Mouse (Mus musculus) kidney, postnatal 10 days (tissue): ENCODE data around the gene Rab23.

Experiments used
- DNase-seq: peaks from one replicate; pipeline ENCODE4 v3.0.0; 2021; ENCODE audit warnings: mixed read lengths

Rab23 gene

DNA sequence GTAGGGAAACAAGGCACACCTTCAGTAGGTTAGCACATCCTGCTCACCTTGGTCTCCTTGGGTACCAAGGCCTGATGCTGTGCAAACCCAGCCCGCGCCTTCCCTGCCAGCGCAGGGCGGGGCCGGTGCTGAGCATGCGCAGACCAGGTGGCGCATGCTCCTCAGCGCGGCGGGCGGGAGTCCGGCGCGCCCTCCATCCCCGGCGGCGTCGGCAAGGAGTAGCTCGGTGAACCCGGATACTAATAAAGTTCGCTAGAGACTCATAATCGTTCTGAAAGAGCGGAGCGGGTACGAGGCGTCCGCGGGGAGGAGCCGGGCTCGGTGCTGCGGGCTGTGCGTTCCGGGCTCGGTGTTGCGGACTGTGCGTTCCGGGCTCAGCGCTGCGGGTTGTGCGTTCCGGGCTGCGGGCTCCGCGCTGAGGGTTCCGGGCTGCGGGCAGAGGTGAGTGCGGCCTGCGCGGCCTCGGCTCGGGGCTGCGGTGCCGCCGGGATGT is at the start of gene Rab23:
TSS of gene Rab23 (plus strand) at position 155 of the 493 bp plus-strand sequence.
- peak; percentile 89 for DNase-seq

DNA sequence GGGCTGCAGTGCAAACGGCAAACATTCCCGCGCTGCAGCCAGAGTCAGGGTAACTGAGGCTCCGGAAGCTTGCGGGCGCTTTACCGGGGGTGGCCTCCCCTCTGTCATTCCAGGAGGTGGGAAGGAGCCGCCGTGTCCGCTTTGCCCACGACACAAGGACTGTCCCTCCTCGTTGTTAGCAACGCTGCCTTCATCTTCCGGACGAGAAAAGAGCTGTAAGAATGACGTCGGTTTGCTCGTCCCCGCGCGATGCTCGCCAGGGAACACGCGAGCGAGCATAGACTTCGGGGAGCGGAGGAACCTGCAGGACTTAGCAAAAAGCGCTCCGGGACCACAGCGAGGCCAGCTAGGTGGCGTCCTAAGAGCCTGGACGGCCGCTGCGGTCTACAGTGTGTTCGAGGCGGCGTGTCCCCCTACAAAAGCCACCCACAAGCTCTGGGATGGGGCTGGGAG is 49.5 kb upstream of the Rab23 start:
- DNase-seq: peak; percentile 73

- no peak for DNase-seq
These were observed 48.2 kb upstream of the Rab23 start for GRCm38 (mm10) chr1:33671441-33671840.

GRCm38 (mm10) chr1:33672083-33672482 is 47.6 kb upstream of the Rab23 start:
- DNase-seq: no peak

GRCm38 (mm10) chr1:33672514-33672913 is 47.2 kb upstream of the Rab23 start:
- peak; percentile 54 for DNase-seq

GRCm38 (mm10) chr1:33673158-33673960 is 46.3 kb upstream of the Rab23 start:
- no peak for DNase-seq

DNA sequence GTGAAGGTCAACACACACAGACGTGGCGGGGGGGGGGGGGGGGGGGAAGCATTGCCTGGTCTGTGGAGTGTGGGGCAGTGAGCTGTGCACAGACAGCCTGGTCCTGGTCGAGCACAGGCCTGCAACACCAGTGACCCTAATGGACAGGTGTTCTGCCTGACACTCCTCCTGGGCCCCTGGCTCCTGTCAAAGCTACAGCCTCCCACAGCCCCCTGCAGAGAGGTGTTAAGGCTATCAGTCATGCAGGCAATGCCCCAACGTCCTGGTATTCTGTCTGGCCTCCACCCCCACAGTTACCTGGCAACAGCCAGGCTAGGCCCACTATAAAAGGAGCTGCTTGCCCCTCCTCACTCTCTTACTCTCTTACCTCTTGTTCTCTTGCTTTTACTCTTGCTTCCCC is 39.3 kb upstream of the Rab23 start:
- DNase-seq: no peak

DNA sequence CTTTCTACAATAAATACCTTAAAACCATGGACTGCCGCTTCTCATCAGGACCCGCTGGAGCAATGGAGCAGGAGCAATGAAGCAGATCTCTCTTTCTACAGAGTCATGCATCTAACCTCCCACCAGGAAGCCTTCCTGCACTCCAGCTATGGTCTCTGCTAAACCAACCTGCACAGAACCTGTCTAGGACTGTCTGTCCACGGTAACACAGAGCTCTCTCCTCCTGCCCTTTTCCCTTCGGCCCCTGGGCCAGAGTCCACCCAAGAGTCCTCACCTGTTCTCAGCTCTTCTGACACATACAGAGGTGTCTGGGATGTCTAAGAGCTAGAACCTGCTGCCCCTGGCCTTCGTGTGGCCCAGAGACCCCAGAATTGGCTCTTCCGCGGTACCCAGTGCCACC is 38.8 kb upstream of the Rab23 start:
- no peak for DNase-seq

DNA sequence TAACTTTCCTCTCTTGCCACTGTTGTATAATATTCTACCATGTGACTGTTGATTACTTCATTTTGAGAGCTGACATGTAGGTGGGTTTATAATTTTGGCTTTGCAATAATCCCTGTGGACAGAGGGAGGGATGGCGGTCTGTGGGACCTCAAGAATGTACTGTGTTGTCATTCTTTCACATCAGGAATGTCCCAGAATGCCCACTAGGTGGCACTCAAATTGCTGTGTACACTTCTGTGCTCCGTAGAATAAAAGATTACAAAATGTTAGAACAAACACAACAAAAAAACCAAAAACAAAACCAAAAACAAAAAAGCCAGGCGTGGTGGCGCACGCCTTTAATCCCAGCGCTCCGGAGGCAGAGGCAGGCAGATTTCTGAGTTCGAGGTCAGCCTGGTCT is 35.2 kb upstream of the Rab23 start:
- DNase-seq: peak; percentile 60

GRCm38 (mm10) chr1:33688810-33689209 is 30.9 kb upstream of the Rab23 start:
- no peak for DNase-seq

DNA sequence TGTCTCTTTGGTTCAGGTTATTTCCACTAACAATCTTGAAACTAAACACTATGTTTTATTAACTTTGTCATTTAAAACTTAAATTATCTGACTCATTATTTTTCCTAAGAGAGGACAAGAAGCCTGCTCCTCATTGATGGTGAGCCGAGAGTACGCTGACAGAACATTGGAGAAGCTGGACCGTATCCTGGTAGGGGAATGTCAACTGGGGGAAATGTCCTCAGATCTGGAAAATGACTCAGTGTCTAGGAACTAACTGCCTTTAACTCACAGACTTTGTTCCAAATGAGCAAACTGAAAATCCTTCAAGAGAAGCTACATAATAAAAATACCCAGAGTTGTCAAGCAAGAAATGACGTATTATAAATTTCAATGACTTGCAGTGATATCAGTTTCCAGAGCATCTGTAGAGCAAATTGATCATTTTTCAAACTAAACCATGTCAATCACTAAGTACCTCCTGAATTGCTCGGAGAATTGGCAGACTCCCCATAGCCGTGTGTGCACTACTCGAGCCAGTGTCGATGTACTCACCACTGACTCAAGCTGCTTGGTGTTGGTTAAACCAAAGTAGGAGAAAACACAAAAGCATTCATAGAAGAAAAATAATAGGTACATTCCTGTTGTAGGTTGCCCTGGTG is 30.1 kb upstream of the Rab23 start:
- no peak for DNase-seq

DNA sequence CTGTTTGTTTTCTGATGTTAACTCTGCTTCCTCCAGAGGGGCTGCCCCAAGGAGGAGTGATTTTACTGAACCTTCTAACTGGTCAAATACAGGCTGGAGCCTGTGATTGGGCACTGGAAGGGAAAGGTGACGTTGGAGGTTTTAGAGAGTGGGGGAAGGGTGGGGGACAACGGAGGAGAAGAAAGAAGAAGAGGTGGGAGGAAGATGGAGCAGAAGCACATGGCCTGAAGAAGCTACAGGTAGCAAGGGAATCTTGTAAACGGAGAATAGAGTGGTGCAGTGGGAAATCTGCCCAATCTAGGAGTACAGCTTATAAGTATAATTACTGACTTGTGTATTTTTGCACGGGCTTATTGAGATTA is 29.6 kb upstream of the Rab23 start:
- no peak for DNase-seq

DNA sequence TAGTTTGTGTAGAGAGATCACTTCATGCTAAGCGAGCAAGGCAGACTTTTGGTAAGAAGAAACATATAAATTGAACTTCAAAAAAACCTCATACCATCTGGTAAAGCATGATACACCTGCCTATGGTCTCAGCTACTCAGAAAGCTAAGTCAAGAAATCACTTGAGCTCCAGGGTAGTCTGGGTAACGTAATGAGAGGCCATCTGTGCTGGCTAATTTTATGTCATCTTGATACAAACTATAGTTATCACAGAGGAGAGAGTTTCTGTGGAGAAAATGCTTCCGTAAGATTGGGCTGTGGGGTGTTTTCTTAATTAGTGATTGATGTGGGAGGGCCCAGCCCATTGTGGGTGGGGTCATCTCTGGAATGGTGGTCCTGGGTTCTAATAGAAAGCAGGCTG is 25.8 kb upstream of the Rab23 start:
- DNase-seq: no peak

DNA sequence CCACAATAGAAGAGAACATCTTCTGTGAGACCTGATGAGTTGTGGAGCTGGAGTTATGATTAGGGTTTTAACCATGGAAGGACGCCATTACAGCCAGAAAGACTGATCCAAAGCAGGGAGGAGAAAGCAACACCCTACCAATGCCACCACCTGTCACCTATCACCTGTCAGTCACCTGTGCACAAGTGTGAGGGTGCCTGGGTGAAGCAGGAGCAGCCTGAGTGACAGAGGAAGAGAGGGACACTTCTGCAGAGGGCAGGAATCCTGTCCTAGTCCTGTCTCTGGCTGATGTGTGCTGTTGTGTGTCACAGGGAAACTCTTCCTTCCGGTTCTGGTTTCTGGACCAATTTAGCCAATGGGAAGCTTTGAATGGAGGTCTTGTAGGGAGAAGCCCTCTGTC is 23.7 kb upstream of the Rab23 start:
- DNase-seq: no peak

DNA sequence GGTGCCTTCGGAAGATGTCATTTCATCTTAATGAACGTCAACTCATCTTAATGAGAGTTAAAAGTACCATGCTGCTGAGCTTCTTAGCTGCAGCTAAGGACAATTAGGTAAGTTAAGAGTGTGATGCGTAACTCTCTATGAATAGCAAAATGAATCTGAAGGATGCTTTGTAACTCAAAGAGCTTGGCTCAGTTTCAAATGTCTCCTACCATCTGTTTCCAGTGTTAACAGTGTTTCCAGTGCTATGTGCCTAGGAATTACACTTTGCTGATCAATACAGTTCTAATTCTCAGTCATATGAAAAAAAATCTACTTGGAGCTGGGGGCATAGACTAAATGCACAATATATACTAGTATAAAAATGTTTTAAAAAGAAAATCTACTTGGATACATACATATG is 18.4 kb upstream of the Rab23 start:
- DNase-seq: no peak

DNA sequence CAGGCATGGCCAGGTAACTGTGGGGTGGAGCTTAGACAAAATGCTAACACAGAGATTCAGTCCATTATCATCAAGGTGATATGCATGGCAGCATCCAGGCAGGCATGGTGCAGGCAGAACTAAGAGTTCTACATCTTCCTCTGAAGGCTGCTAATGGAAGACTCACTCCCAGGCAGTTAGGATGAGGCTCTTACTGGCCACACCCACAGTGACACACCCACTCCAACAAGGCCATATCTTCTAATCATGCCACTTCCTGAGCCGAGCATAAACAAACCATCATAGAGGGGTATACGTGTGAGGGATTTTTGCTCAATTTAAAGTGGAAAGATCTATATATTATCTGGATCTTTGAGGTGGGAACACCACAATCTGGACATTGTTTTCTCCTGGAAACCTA is 10.1 kb upstream of the Rab23 start:
- no peak for DNase-seq

GRCm38 (mm10) chr1:33712026-33712425 is 7.7 kb upstream of the Rab23 start:
- DNase-seq: no peak

- DNase-seq: no peak
These were observed 4.9 kb upstream of the Rab23 start for GRCm38 (mm10) chr1:33714796-33715195.

- DNase-seq: no peak
These were observed 2.1 kb upstream of the Rab23 start for GRCm38 (mm10) chr1:33717636-33718035.

DNA sequence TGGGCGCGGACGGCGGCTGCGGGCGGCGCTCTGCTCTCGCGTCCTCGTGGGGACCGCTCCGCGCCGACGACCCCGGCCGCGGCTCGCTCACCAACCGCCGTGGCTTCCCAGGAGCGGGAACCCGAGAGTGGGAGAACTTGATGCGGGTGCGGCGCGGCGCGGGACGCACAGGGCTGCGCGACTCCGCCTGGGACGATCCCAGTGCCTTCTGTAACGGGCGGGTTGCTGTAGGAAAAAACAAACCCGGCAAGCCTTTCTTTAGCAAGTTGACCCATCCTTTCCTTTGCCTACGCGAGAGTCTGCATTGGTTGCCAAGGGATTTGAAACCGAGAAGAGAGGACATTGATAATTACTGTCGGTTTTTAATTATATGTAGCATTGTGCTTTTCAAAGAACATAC is 544 bp downstream of the Rab23 start:
- DNase-seq: no peak

- DNase-seq: no peak
These were observed 1.3 kb downstream of the Rab23 start for GRCm38 (mm10) chr1:33721020-33721419.

- DNase-seq: no peak
These were observed 4.8 kb downstream of the Rab23 start for GRCm38 (mm10) chr1:33724516-33724915.

DNA sequence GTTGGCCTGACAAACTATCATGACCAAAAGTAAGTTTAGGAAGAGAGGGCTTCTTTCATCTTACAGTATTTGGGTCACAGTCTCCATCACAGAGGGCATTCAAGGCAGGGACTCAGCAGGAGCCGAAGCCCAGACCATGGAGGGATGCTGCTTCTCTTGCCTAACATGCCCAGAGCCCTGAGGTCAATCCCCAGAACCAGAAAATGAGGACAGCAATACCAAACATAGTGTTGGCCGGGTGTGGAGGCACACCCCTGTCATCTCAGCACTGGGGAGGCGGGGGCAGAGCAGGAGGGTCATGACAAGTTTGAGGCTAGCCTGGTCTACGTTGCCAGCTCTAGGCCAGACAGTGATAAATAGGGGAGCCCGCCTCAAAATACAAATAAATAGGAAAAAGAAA is 5.4 kb downstream of the Rab23 start:
- DNase-seq: no peak

DNA sequence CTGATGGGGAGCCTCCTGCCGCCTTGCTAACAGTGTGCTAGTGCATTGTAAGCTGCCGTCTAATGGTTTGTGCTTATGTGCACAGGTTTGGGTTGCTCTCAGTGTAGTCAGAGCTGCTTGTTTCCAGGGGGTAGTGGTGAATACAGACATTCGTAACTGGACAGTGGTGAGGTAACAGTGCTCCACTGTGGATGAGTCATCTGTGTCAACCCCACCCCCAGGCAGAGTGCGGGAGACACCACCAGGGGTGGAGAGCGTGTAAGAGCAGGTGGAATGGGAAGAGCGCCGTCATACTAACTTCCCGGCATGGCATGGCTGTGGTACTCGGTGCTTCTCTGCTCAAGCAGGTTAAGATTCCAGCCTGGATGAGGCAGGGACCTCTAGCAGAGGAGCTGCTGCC is 13.4 kb downstream of the Rab23 start:
- DNase-seq: no peak
